Mouse (Mus musculus): ENCODE measurements at regions not wholly inside any gene's neighbourhood (a gene's known extent, or its start where the extent isn't known, plus 50 kb on each side); places are given as distances from the start of the nearest gene placed in this dataset.

- H3K36me3 ChIP-seq (ENCODE audit: control insufficient read depth, insufficient read depth, low read length): no peaks in the 10 kb centered on the region
- DNase-seq (ENCODE audit: low spot score): no peak
- H3K4me3 ChIP-seq (ENCODE audit: low read depth, low read length): no peak overlapping the region
- no peak for ATAC-seq (ENCODE audit: low read depth)
- peaks cover 2% of the 10 kb centered on the region; the same call in 1 of the 2 replicates for H3K4me1 ChIP-seq (ENCODE audit: control insufficient read depth, insufficient read depth, low read length)
- H3K9ac ChIP-seq (ENCODE audit: low read depth, low read length): no peak overlapping the region
- no peak overlapping the region for H3K27ac ChIP-seq (replicated peaks; ENCODE audit: low read depth, low read length)
- 45% methylated on average over 3 of the region's 3 CpGs for WGBS
- H3K4me2 ChIP-seq (ENCODE audit: low read depth, low read length): no peak overlapping the region
- no peaks in the 10 kb centered on the region for H3K9me3 ChIP-seq (ENCODE audit: control insufficient read depth, low read length)
- H3K27me3 ChIP-seq (replicated peaks; ENCODE audit: control insufficient read depth, insufficient read depth, low read length): no peaks in the 10 kb centered on the region
Measured at GRCm38 (mm10) chr10:124803997-124804614, 585.2 kb downstream of the Slc16a7 start.

All from embryonic facial prominence, embryonic 14.5 days (tissue).